Mouse (Mus musculus) large intestine, adult 2 months (tissue): ENCODE results near the gene Tmem198. TPM values are rescaled to one million over a fixed set of nuclear protein-coding genes. Genes with fewer than 3 reads are reported as not detected.

ENCODE experiments used
- DNase-seq: peaks from one replicate; pipeline ENCODE4 v3.0.0-alpha.2; 2012; ENCODE audit warnings: low read depth, low spot score
- WGBS: fragments of 180-500 bp; shearing (Covaris S2); methylation state at CpG from one replicate; pipeline ENCODE4 v1.1.7; 2018; 5-methylcytosine and 5-hydroxymethylcytosine counted together
- polyA plus RNA-seq: library from polyadenylated mRNA; depleted of rRNA; stranded (reverse); fragments of >200 nt; gene quantifications from 2 replicates; pipeline ENCODE4 v1.2.3, GENCODE M21; 2012; rRNA removed

Gene Tmem198
- 1.9 and 2.0 TPM in 2 replicates for polyA plus RNA-seq

DNA sequence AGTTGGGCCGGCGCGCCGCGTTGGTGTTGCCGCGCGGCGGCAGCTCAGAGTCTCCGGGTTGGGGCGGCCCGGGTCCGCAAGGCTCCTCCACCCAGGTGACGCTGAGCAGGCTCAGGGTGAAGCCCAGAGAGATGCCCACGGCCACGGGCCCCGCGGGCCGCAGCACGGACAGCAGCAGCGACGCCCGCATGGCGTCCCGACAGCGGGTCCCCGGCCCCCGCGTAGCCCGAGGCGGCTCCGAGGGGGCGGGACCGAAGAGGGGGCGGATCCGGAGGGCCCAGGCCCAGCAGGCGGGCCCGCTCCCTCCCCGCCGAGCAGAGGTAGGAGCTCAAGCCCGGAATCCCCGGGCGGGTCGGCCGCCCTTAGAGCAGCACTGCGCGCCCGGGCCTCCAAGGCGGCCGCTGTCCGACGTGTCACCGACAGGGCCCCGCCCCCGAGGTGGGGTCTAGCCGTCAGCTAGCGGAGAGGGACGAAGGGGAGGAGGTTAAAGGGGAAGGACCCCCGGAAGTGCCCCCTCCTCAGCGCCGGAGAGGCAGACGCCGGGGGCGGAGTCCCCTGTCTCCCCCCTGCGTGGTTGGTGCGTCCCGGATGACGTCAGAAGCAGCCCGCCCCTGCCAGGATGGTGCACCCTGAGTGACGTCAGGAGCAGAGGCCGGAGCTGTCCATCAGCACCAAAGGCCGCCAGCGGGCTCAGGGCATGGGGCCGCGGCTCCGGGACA lies at the start of gene Tmem198, which contains the start of gene Chpf:
Gene Tmem198 (plus strand): TSS at position 617 of the 719 bp plus-strand sequence.
Gene Chpf (minus strand): TSS at position 392 of the 719 bp plus-strand sequence.
- WGBS = under 1% methylated on average over 71 of the region's 76 CpGs
- DNase-seq = peak; percentile 62

DNA sequence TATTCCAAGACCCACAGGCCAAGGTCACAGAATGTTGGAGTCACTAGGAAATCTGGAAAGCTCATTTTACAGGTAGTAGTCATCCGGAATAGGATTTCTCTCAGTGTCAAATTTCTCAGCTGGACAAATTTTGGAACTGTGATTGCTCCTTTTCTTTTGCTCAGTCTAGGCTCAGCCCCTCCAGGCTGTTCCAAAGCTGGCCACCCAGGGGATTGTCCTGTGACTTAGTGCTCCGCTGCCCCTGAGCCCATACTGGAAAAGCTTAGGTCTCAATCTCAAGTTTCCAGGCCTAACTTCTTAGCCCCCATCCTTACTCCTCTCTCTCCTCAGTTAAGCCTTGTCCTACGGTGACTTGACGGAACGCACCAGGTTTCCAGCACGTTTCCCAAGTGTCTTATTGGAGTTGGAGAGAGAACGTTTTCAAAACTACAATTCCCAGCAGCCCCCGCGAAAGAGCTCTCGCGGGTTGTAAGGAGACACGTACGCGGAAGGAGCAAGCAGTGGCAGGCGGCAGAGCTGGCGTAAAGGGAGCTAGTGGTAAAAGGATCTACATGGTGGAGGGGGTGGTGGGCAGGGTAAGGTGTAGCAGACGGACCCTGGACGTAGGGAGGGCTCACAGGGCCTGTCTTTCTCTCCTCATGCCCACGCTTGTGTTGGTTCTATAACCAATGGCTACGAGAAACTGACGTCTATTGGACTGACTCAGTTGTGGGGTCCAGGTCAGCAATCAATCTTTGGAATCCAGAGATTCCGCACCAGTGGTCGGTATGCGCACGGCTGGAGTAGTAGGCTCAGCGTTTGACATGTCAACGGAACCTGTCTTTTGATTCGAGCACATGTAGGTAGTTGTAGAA lies 43.6 kb upstream of the Tmem198 start, which contains the start of gene Gmppa:
Gene Gmppa (plus strand): TSS at position 456 of the 854 bp plus-strand sequence.
- 5% methylated on average over 28 of the region's 28 CpGs for WGBS
- peak; percentile 82 for DNase-seq

DNA sequence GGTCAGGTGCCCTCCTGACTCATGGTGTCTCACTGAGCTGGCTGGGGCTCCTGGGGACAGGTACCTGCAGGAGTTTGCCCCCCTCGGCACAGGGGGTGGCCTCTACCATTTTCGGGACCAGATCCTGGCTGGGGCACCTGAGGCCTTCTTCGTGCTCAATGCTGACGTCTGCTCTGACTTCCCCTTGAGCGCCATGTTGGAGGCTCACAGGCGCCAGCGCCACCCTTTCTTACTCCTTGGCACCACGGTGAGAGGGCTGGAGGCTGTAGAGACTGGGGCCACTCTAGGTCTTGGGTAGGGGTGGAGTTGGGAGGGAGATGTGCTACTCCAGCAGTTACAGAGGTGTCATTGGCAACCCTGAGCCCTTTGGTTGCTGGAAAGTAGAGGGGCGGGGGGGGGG lies 40.5 kb upstream of the Tmem198 start:
- 92% methylated on average over 8 of the region's 9 CpGs for WGBS
- DNase-seq = no peak

DNA sequence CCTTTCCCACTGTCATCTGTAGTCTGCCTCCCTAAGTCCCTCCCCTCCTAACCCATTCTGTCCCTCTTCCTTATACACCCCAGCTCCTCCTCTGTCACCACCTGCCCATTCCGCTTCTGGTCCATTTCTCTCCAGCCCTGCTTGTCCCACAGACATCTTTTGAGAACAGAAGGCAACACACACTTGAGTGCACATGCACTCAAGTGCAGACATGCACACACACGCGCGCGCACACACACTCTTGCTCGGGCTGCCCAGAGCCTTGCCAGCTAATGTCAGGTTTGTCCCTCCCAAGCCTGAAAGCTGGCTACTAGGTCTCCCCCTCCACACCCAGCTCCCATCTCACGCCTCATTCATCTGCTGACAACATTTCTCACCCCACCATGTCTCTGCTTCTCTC lies 38.7 kb upstream of the Tmem198 start:
- no peak for DNase-seq
- WGBS = 96% methylated on average over 7 of the region's 7 CpGs

DNA sequence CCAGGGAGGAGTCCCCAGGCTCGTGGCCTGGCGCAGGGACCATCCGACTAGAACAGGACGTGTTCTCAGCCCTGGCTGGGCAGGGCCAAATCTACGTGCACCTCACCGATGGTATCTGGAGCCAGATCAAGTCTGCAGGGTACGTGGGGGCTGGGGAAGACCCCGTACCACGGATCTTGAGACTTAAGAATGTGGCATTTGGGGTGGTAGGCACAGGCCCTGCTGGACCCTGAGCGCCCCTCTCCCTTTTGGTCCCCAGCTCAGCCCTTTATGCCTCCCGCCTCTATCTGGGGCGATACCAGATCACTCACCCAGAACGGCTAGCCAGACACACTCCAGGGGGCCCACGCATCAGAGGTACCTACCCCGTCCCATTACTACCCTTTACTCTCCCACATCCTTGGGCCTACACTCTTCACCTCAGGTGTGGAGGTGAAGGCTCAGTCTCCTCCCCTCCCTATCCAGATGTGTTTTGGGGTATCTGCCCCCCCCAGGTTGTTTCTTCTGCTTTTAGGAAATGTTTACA lies 37.8 kb upstream of the Tmem198 start:
- no peak for DNase-seq
- WGBS = 94% methylated on average over 15 of the region's 15 CpGs

DNA sequence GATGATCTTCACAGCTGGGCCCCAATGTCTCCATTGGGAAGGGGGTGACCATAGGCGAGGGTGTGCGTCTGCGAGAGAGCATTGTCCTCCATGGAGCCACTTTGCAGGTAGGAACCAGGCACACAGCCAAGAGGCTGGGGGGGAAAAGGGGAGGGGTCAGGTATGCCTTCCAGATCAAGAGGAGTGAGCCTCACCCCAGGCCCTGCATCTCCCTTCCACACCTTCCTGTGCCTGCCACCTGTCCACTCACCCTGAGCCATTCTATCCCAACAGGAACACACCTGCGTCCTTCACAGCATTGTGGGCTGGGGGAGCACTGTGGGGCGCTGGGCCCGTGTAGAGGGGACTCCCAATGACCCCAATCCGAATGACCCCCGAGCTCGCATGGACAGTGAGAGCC lies 37.2 kb upstream of the Tmem198 start:
- no peak for DNase-seq
- 88% methylated on average over 9 of the region's 9 CpGs for WGBS

DNA sequence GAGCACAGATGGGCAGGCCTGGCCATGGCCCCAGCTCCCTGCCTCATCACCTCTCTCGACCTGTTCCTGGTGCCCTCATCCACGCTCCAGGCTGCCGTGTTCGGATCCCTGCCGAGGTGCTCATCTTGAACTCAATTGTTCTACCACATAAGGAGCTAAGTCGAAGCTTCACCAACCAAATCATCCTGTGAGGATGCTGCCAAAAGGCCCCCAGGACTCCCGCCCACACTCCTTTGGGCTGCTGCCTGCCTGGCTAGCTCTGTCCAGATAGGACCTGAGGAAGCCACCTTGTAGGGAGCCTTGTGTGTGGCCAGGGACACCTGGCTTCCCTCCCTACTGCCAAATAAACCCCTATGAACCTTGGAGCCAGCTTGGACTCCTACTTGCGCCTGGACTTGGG lies 36.5 kb upstream of the Tmem198 start:
- no peak for DNase-seq
- 76% methylated on average over 8 of the region's 8 CpGs for WGBS

DNA sequence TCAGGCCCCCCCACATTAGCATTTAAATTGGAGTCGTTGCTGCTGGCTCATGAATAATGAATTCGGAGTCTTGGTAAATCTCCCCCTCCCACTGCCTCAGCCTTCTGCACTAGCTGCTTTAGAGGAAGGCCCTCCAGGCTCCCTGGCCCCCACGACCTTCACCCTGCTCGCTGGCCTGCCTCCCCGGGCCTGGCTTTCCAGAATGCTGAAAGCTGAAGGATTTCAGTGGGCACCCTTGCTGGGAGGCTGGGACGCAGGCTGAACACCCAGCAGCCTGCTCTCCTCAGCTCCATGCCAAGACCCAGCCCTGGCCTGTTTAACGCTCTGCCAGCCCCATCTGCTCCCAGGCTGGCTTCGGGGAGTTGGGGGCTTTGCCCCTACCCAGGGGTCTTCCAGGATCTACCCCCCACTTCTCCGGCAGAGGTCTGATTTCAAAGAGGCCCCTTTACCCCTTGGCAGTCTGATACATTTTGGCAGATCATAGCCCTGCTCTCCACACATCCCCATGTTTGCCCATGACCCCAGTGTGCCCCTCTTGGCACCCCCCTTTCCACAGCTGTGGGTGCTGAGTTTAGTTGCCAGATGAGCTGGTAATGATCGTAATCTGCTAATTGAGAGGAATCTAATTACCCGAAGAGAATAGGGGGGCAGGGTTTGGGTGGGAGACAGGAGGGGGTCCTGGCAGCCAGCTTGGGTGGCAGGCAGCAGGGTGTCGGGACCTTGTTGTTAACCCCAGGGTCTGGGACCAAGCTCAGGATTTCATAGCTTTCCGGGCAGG lies 35.9 kb upstream of the Tmem198 start:
- WGBS = 69% methylated on average over 13 of the region's 13 CpGs
- DNase-seq = no peak

DNA sequence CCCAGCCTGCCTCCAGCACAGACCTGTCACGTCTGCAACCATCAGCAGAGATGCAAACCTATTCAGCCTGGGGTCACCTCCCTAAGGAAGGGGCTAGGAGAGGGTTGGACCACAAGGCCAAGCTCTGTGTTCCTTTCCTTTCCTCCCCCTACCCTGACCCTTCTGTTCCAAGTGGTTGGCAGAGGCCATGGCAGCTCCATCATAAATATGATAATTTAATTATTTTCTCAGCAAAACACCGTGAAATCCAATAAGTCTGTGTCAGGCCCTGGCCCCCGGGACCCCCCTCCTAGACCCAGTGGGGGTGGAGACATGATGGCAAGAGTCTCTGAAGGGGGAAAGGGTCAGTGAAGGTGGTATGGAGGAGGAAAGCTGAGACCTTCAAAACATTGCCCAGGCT lies 35.1 kb upstream of the Tmem198 start:
- no peak for DNase-seq
- 50% methylated on average over 3 of the region's 3 CpGs for WGBS

DNA sequence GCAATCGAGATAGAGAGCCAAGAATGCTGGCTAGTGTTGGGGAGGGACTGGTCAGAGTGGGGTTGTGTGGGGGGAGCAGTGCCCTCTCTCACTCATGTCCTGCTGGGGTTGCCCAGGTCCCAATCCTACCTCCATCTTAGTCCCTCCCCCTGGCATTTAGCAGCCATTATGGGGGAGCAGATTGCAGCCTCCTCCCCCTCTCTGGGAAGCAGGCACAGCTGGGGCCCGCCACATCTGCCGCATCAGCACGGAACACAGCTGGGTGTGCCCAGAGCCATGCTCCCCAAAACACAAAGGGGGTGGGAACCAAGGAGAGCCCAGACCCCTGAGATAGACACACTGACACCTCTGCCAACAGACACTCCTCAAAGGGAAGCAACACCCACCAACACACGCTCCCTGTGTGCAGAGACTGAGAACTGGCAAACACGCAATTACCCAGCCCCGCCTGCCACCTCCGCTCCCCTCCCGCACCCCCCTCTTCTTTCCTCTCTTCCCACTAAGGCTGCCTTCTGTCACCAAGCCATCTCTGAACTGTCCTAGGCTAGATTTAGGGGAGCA lies 34.1 kb upstream of the Tmem198 start:
- WGBS = 9% methylated on average over 9 of the region's 9 CpGs
- no peak for DNase-seq

DNA sequence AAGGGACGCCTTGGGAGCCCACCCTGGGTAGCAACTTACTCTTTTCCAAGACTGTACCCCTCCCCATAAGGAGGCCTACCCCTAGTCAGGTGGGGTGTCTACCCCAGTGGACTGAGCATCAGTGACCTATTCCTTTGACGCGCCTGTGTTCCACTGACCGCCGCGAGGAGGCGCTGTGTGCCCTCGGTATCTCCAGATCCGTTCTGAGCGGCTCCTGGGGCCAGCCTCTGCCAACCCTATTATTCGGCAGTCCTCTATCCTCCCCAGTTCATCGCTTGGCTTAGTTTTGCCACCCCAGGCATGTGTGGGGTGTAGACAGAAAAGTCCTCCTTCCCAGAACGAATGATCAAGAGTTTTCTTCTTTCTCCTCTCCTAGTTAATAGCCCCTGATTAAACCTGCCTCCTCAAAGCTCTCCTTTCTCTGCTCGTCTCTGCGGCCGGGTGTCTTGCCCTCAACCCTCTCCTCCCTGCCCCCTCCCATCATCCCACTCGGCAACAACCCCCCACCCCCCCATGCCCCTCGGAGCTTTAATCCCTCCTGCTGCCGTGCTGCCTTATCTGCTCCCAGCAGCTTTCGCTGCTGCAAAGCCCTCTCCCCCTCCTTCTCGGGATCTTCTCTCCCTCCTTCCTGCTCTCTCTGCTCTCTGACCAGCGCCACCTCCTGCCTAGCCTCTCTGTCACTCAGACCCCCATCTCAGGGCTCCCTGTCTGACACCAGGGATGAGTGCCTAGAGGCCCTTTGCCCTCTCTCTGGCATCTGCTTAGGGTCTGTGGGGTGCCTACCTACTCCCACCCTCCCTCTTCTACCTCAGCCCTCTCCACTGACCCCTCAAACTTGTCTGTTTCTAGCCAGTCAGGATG lies 33.4 kb upstream of the Tmem198 start:
- WGBS = 2% methylated on average over 22 of the region's 22 CpGs
- DNase-seq = no peak

DNA sequence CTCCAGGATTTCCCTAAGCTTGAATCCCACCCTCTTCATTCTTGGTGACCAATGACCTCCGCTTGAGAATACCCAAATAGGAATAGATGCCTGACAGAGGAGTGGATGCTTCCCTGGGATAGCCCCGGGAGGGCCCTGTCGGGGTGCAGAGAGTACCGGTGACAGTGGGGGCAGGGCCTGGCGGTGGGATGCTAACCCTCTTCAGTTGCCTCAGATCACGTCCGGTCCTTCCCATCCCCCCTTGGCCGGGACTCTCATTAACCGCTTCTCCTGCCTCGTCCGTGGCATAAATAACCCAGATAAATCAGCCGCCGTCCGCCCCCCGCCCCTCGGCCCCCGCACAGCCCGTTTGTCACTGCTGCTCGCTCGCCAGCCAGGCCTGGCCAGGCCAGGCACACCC lies 32.7 kb upstream of the Tmem198 start:
- DNase-seq = no peak
- 16% methylated on average over 20 of the region's 20 CpGs for WGBS

DNA sequence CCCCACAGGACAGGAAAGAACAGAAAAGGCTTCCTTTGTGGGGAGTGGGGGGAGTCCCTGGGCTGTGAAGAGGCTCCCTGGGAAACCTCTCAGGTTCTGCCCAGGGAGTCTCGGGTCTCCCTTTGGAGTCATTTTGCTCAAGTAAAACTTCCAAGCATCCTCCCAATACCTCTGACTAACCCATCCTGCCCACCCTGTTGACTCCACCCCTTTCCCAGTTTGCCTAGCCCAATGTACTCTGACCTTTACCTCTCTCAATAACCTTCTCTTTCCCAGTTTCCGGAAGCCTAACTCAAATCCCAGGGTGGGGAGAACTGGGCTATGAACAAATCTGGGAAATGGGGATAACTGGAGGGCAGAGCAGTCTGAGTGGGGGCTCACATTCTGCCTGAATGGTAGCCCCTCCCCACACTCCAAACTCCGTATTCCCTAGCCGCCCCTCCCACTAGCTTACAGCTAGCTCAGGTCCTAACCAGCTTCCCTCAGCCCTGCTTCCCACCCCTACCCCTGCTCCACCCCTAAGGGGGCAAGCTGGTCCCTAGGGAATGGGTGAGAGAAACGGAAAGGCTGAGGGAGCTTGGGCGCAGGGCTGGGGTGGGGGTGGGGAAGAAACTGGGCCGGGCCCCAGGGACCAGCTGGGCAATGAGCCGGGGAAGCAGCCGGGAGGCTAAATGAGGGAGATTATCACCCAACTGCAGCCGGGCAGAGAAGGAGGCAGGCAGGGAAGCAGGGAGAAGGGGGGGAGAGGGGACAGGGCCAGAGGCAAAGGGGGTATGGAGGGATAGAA lies 31.9 kb upstream of the Tmem198 start:
- WGBS = 9% methylated on average over 10 of the region's 10 CpGs

DNA sequence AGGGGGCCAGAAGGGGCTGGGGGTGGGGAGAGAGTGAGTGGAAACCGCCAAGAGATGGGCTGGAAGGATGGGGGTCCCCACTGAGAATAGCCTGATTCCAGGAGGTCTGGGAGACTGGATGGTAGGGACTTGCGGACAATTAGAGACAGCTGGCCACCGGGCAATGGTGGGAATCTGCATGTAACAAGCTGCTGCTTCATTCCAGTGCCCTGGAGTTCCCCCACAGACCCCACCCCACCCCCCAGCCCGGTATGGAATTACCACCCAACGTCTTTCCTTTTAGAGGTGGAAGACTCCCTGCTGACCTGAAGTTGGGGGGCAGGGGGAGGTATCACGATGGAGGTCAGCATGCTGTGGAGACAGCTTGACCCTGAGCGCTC lies 31.3 kb upstream of the Tmem198 start:
- DNase-seq = no peak
- WGBS = 5% methylated on average over 7 of the region's 7 CpGs

More for the DNA sequence above, 31.9 kb upstream of the Tmem198 start:
- peak; percentile 31 for DNase-seq

DNA sequence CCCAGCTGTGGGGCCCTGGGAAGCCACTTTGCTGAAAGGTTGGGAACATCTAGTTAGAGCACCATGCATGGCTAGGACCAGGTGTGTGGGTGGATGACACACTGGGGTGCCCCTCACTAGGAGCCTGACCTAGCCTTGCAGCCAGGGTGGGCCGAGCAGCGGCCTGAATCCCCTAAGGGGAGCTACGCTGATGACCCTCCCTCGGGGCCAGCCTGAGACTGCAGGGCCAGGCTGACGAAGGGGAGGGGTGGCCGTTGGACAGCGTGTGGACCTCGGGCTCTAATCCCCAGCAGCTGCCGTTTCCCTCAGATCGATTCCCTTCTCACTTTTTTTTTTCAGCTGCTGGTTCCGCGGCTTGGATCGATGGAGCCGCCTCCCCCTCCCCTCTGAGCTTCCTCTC lies 30.4 kb upstream of the Tmem198 start:
- WGBS = 9% methylated on average over 14 of the region's 14 CpGs
- DNase-seq = no peak

DNA sequence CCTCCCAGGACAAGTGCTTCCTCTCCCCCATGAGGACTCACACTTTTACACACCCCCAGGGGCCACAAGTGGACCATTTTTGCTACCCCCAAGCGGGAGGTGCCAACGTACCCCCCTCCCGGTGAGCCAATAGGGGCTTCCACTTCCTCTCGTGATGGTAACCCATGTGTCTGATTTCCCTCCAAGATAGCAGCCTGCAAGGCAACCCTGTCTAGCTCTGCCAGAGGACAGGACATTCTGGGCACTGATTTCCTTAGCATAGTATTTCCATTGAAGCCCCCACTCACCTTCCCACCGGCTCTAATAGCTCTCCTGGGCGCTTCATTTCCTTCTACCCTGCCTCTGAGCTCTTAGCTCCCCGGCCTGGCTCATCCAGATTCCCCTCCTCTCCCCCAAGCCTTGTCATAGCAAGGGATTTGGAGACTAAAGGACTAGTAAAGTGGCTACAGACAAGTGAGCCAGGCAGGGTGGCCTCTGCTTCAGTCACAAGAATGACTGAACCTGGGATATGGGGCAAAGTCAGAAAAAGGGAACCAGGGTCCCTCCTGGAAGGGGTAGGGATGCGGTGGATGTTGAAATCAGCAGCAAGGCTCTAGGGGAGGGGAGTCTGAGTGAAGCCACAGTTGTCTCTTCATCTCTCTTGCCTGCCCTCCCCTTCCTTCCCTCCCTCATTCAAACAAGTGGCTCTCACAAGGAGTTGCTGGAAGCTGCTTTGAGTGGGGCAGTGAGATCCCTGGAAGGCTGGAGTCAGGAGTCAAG lies 29.8 kb upstream of the Tmem198 start:
- no peak for DNase-seq
- WGBS = 19% methylated on average over 8 of the region's 8 CpGs

DNA sequence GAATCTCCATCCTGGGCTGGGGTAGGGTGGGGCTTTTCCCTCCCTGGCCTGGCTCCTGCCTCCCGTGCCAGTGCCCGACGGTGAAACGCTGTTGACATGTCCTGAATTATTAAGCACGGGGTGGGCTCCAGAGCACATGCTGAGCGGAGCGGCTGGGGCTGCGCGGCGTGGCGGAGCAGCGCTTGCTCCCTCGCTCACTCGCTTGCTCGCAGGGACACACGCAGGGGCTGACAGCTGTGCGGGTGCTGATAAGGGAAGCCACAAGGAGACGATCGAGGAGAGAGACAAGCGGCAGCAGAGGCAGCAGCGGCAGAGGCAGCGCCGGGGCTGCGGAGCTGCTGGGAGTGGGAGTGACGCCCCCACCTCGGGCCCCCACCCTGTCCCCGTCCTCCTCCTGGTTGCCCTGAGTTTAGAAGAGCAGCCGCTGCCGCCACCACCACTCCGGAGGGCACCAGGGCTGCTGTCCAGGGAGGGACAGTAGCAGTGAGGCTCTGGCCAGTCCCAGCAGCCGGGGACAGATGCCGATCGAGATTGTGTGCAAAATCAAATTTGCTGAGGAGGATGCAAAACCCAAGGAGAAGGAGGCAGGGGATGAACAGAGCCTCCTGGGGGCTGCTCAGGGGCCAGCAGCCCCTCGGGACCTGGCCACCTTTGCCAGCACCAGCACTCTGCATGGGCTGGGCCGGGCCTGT lies 28.9 kb upstream of the Tmem198 start, which contains the start of gene Asic4:
Gene Asic4 (plus strand): TSS at position 123 of the 692 bp plus-strand sequence.
- no peak for DNase-seq
- WGBS = 5% methylated on average over 35 of the region's 35 CpGs
